Mouse (Mus musculus) myocyte (in vitro differentiated cells): Measurements from ENCODE around the gene Pdia5.

Source experiments
- MAX ChIP-seq: IDR thresholded peaks from one replicate; pipeline ENCODE4 v1.6.1; 2011; ENCODE audit warnings: low read depth, mild to moderate bottlenecking, control low read depth
- MYOD1 ChIP-seq, 3 experiments: IDR thresholded peaks; one replicate each; pipeline ENCODE4 v1.6.1; 2011; ENCODE audit warnings: control low read depth in 2 of 3, low read depth in 2 of 3, mild to moderate bottlenecking in 2 of 3, moderate library complexity in 1 of 3; ENCODE audit not compliant: insufficient read length in 2 of 3, control insufficient read depth in 1 of 3
- POLR2A ChIP-seq: IDR thresholded peaks from one replicate; pipeline ENCODE4 v1.6.1; 2011; ENCODE audit warnings: low read depth, mild to moderate bottlenecking, control low read depth, moderate library complexity; ENCODE audit not compliant: insufficient read length
- POLR2AphosphoS2 ChIP-seq: IDR thresholded peaks from one replicate; pipeline ENCODE4 v1.6.1; 2011; ENCODE audit warnings: low read depth, control low read depth; ENCODE audit not compliant: insufficient read length
- SRF ChIP-seq: IDR thresholded peaks from one replicate; pipeline ENCODE4 v1.6.1; 2011; ENCODE audit warnings: low read depth; ENCODE audit not compliant: control insufficient read depth, insufficient read length
- TCF12 ChIP-seq: IDR thresholded peaks from one replicate; pipeline ENCODE4 v1.6.1; 2011; ENCODE audit warnings: mild to moderate bottlenecking, control low read depth; ENCODE audit not compliant: poor library complexity, insufficient read depth, severe bottlenecking

DNA sequence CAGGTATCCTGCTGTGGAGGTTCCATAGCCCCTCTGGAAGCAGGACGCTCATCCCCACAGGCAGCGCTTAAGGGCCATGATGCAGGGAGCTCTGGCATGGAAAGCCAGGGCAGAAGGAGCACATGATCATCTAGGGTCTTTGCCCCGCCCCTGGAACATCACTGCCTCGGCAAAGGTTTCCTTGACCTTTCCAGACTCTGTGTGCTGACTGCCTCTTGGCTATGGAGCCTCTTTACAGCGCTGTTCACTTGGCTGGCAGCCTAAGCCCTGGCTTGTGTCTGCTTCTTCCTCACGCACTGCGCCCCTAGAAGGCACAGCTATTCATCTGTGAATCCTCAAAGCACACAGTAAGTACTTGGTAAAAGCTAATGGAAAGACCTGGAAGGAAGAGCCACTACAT, 27.7 kb downstream of the Pdia5 start:
- no peak for TF ChIP-seq POLR2A
- TF ChIP-seq MYOD1 (IDR thresholded peaks at IDR 0.05; ENCODE audit: control insufficient read depth in 1 of 3, insufficient read length in 2 of 3, low read depth in 2 of 3): no peak
- no peak for TF ChIP-seq MAX
- TF ChIP-seq SRF: no peak
- TF ChIP-seq POLR2AphosphoS2: no peak
- TF ChIP-seq TCF12: no peak
